Mouse (Mus musculus) brown adipose tissue, adult 24 weeks (tissue): Measurements from ENCODE around the gene Gm42674. TPM values are rescaled to one million over a fixed set of nuclear protein-coding genes. Genes with fewer than 3 reads are reported as not detected.

Experiments used
- H3K27ac ChIP-seq: fragments of 200-500 bp; replicated peaks from 2 replicates; pipeline ENCODE4 v1.5.1; 2012; ENCODE audit warnings: low read depth, mild to moderate bottlenecking, low read length
- H3K4me1 ChIP-seq: fragments of 200-500 bp; 2 replicates; pipeline ENCODE4 v1.6.1; 2012; ENCODE audit warnings: low read length, mixed read lengths; ENCODE audit not compliant: control insufficient read depth, insufficient read depth, insufficient read length
- H3K4me3 ChIP-seq: fragments of 200-500 bp; 2 replicates; pipeline ENCODE4 v1.5.1; 2012; ENCODE audit warnings: low read depth, mild to moderate bottlenecking, low read length, moderate library complexity; ENCODE audit not compliant: insufficient read depth
- polyA plus RNA-seq: library from polyadenylated mRNA; stranded (reverse); fragments of >200 nt; gene quantifications from 2 replicates; pipeline ENCODE4 v1.2.4, GENCODE M21; 2012; ENCODE audit not compliant: missing spikeins, insufficient read depth, insufficient read length

Gene Gm42674
- polyA plus RNA-seq, 1 experiment: not detected

GRCm38 (mm10) chr3:90606185-90606584 is 4.5 kb downstream of the Gm42674 start:
- Histone ChIP-seq H3K27ac (no peak overlapping the region), H3K4me1 (peaks cover 5% of the 10 kb centered on the region; the same call in 1 of the 2 replicates), H3K4me3 (no peak overlapping the region)

GRCm38 (mm10) chr3:90607361-90607760 is 5.7 kb downstream of the Gm42674 start:
- Histone ChIP-seq H3K27ac (no peak overlapping the region), H3K4me1 (no peaks in the 10 kb centered on the region), H3K4me3 (no peak overlapping the region)

GRCm38 (mm10) chr3:90608223-90608622 is 6.5 kb downstream of the Gm42674 start, which contains the start of gene S100a5:
S100a5 (plus strand) TSS chr3:90608523.
- H3K4me3 ChIP-seq: no peak within 1 kb of the TSS
- H3K4me1 ChIP-seq: no peaks in the 10 kb centered on the region
- H3K27ac ChIP-seq: no peak within 1 kb of the TSS

DNA sequence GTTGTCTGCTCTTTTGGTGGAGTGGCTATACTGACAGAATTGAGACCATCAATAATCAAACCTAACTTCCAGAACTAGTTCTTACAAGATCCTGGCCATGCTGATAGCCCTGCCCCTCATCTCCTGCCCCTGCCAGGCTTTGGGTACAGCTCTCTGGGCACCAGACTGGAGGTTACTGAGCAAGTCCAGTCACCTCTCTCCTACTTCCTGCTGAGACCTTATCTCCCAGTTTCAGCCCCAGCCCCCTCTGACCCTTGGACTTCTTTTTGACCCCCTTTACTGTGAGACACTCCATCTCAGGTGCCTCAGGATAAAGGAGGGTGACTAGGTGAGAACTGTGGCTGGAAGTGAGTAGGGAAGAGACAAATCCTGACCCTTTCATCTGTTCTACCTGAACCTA is 7.4 kb downstream of the Gm42674 start:
- no peaks in the 10 kb centered on the region for H3K4me1 ChIP-seq
- no peak overlapping the region for H3K4me3 ChIP-seq
- H3K27ac ChIP-seq: no peak overlapping the region

DNA sequence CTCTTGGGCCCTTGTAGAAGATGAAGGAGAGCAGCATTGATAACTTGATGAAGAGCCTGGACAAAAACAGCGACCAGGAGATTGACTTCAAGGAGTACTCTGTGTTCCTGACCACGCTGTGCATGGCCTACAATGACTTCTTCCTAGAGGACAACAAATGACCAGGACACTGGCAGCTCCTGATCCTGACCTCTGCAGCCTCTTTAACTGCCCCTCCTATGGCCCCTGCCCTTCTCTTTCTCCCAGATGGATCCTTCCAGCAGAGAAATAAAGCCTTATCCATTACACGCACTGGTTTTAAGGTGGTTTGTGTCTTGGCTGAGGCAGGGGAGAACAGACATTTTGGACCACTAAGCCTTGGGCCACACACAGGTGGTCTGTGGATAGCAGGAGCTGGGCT is 9.8 kb downstream of the Gm42674 start:
- Histone ChIP-seq H3K27ac (no peak overlapping the region), H3K4me3 (no peak overlapping the region), H3K4me1 (0 out of 2 replicates have a peak, but pooled peaks cover 2% of the 10 kb centered on the region)

DNA sequence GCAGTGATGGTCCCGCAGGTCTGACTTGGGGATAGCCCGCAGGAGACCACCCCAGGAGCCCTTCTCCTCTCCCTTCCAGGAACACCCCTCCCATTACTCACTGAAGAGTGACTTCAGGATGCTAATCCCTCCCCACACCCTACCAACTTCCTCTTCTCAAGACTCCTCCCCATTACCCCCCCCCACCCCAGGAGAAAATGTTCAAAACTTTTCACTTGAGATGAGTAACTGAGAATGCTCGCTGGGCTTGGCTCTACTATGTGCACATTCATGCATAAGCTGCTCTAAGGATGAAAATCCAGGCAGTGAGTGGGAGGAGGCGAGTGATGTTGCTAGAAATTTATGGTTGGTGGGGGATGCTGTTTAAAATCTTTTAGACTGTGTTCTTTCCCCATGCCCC is 10.4 kb downstream of the Gm42674 start:
- Histone ChIP-seq H3K4me3 (no peak overlapping the region), H3K4me1 (0 out of 2 replicates have a peak, but pooled peaks cover 2% of the 10 kb centered on the region), H3K27ac (no peak overlapping the region)

GRCm38 (mm10) chr3:90612728-90613291 is 11.1 kb downstream of the Gm42674 start, which contains the start of gene S100a6:
S100a6 (plus strand) TSS chr3:90612882.
- Histone ChIP-seq H3K27ac (peak within 1 kb of the TSS; percentile 67), H3K4me1 (0 out of 2 replicates have a peak, but pooled peaks cover 2% of the 10 kb centered on the region), H3K4me3 (peak within 1 kb of the TSS; percentile 67)

DNA sequence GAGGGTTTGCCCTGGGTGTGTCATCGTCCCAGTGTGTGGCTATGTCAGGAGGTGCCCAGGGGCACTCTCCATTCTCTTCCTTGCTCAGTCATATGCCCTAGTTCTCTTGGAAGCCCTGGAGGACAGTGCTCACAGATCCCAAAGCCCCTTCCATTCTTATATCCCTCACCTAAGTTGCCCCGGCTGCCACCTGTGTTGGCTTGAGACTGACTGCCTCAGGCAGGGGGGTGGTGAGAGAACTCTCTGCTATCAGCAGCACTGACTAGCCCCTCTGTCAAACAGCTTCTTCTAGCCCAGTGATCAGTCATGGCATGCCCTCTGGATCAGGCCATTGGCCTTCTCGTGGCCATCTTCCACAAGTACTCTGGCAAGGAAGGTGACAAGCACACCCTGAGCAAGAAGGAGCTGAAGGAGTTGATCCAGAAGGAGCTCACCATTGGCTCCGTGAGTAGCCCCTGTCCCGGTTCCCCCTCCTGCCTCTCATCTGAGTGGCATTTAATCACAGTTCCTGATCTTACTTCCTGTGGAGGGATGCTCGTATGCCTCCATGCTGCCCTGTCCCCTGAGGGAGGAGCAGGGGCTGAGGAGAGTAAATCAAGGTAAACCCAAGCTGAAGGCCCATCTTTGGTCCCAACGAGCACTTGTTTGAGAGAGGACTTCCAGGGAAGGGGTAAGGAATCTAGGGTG is 11.9 kb downstream of the Gm42674 start:
- Histone ChIP-seq H3K4me3 (peak overlapping the region; percentile 67), H3K27ac (peak overlapping the region; percentile 67), H3K4me1 (0 out of 2 replicates have a peak, but pooled peaks cover 2% of the 10 kb centered on the region)

DNA sequence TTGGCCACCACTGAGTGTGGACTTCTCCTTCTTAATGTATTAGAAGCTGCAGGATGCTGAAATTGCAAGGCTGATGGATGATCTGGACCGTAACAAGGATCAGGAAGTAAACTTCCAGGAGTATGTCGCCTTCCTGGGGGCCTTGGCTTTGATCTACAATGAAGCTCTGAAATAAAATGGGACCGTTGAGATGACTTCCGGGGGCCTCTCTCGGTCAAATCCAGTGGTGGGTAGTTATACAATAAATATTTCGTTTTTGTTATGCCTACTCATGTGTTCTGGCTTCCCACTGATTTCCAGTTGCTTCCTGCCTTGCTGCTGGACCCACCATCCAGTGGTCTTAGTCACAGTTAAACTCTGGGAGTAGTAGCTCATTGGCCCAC is 12.4 kb downstream of the Gm42674 start:
- 0 out of 2 replicates have a peak, but pooled peaks cover 2% of the 10 kb centered on the region for H3K4me1 ChIP-seq
- H3K4me3 ChIP-seq: peak overlapping the region; percentile 67
- H3K27ac ChIP-seq: peak overlapping the region; percentile 67

DNA sequence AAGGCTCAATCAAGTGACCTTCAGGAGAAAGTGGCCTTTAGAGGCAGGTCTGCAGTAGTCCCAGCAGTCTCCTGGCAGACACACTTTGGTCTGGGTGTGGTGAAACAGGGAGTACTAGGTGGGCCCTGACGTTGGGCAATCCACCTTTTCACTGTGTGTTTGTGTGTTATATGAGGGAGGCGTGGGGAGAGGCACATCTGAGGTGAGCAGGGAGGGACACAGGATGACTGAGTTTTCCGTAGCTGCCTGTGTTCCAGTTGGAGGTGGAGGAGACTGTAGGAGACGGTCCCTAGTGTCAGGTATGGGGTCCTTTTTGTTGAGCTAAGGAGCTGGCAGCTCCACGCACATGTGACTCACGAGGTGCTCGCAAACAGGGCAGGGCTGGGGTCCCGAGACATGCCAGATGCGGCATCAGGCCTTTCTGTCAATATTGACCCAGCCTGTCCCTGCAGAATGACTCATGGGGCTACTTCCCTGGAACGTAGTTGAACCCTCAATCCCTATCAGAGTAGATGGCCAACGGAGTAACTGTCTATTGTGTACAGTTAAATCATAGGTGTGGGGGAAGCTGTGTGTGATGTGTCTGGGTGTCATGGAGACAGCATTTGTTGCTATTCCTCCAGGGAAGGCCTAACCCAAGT is 13.0 kb downstream of the Gm42674 start:
- 0 out of 2 replicates have a peak, but pooled peaks cover 2% of the 10 kb centered on the region for H3K4me1 ChIP-seq
- peak overlapping the region; percentile 67 for H3K27ac ChIP-seq
- peak overlapping the region; percentile 67 for H3K4me3 ChIP-seq

GRCm38 (mm10) chr3:90615415-90615814 is 13.7 kb downstream of the Gm42674 start:
- Histone ChIP-seq H3K27ac (peak overlapping the region; percentile 67), H3K4me1 (0 out of 2 replicates have a peak, but pooled peaks cover 2% of the 10 kb centered on the region), H3K4me3 (peak overlapping the region; percentile 67)

DNA sequence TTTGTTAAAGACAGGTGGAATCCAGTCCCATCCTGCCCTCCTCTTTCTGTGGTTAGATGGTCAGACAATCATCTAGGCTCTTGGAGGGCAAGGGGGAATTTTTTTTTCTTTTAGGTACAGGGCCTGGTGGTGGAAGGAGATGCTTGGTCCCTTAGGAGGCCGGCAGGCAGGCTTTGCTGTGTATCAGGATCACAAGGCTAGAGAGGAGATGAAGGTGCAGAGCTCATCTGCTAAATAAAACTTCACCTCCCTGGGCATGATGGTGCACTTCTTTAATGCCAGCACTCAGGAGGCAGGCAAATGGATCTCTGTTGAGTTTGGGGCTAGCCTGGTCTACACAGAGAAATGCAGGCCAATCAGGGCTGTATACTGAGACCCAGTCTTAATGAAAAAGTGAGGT is 14.2 kb downstream of the Gm42674 start:
- Histone ChIP-seq H3K4me1 (0 out of 2 replicates have a peak, but pooled peaks cover 2% of the 10 kb centered on the region), H3K27ac (no peak overlapping the region)

GRCm38 (mm10) chr3:90617586-90617985 is 15.9 kb downstream of the Gm42674 start:
- Histone ChIP-seq H3K4me3 (no peak overlapping the region), H3K4me1 (0 out of 2 replicates have a peak, but pooled peaks cover 2% of the 10 kb centered on the region)

More for the DNA sequence above, 14.2 kb downstream of the Gm42674 start:
- peak overlapping the region; percentile 2; the same call in 1 of the 2 replicates for H3K4me3 ChIP-seq

GRCm38 (mm10) chr3:90621552-90621951 is 19.8 kb downstream of the Gm42674 start:
- H3K4me1 ChIP-seq: no peaks in the 10 kb centered on the region
- H3K4me3 ChIP-seq: no peak overlapping the region
- H3K27ac ChIP-seq: no peak overlapping the region

More at GRCm38 (mm10) chr3:90617586-90617985, 15.9 kb downstream of the Gm42674 start:
- no peak overlapping the region for H3K27ac ChIP-seq

GRCm38 (mm10) chr3:90623435-90624071 is 21.8 kb downstream of the Gm42674 start:
- H3K4me1 ChIP-seq: no peaks in the 10 kb centered on the region
- H3K4me3 ChIP-seq: no peak overlapping the region
- no peak overlapping the region for H3K27ac ChIP-seq
